Comparison of ENCODE assay signal across 11 mouse cellular contexts in genomic region chr10:61544127-61544862, GRCm38 (mm10). TPM values are rescaled to one million over a fixed set of nuclear protein-coding genes. Genes with fewer than 3 reads are reported as not detected.
DNase-seq lines count a peak whose midpoint lies in the region; ATAC-seq lines count a peak whose summit lies in the region.
"Had no signal": no experiment of that assay in that cellular context is flagged by ENCODE, and none has a peak within 500 bp of the region (broad histone marks: within the 10 kb centered on the region; RNA-seq: fewer than 3 reads in every experiment).

No protein-coding gene starts in this region.

- no peak for DNase-seq in heart, adult 11 months
- DNase-seq in ZHBTc4 (ENCODE audit: low read depth, low spot score): peak; percentile 19
- DNase-seq in cerebellum, postnatal 36 days: no peak
- DNase-seq in cerebellum, postnatal 14 days: no peak
- DNase-seq: kidney, adult 18-20 months had no signal

- peaks cover 21% of the 10 kb centered on the region for H3K4me1 ChIP-seq in heart, embryonic 13.5 days
- peaks cover 4% of the 10 kb centered on the region; the same call in 1 of the 2 replicates for H3K4me1 ChIP-seq in heart, embryonic 16.5 days (ENCODE audit: control insufficient read depth, insufficient read depth, low read length)
- peaks cover 8% of the 10 kb centered on the region for H3K4me1 ChIP-seq in lung, embryonic 16.5 days (replicated peaks; ENCODE audit: control insufficient read depth, insufficient read depth, low read length)

- no peak overlapping the region for H3K27ac ChIP-seq in heart, embryonic 13.5 days (replicated peaks)
- H3K27ac ChIP-seq in heart, embryonic 16.5 days (ENCODE audit: low read length): no peak overlapping the region
- H3K27ac ChIP-seq in lung, embryonic 16.5 days (ENCODE audit: low read length): no peak overlapping the region
- H3K27ac ChIP-seq: embryonic facial prominence, embryonic 15.5 days; limb, embryonic 15.5 days had no signal

- no peak overlapping the region for H3K9ac ChIP-seq in heart, embryonic 13.5 days
- no peak overlapping the region for H3K9ac ChIP-seq in heart, embryonic 16.5 days (ENCODE audit: low read length)
- no peak overlapping the region for H3K9ac ChIP-seq in lung, embryonic 16.5 days (ENCODE audit: low read length)
- H3K9ac ChIP-seq: embryonic facial prominence, embryonic 15.5 days; limb, embryonic 15.5 days had no signal

- WGBS in heart, embryonic 13.5 days: 37% methylated on average over 12 of the region's 12 CpGs
- WGBS in heart, embryonic 16.5 days: 37% methylated on average over 12 of the region's 12 CpGs
- 31% methylated on average over 12 of the region's 12 CpGs for WGBS in lung, embryonic 16.5 days

- no peaks in the 10 kb centered on the region for H3K36me3 ChIP-seq in heart, embryonic 13.5 days
- no peaks in the 10 kb centered on the region for H3K36me3 ChIP-seq in heart, embryonic 16.5 days (ENCODE audit: control insufficient read depth, insufficient read depth)
- H3K36me3 ChIP-seq in lung, embryonic 16.5 days (ENCODE audit: control insufficient read depth, insufficient read depth, low read length): no peaks in the 10 kb centered on the region
- H3K36me3 ChIP-seq: embryonic facial prominence, embryonic 15.5 days; limb, embryonic 15.5 days had no signal

- no peak overlapping the region for H3K4me3 ChIP-seq in heart, embryonic 13.5 days
- H3K4me3 ChIP-seq in heart, embryonic 16.5 days (ENCODE audit: low read length): no peak overlapping the region
- H3K4me3 ChIP-seq in lung, embryonic 16.5 days (ENCODE audit: low read length): no peak overlapping the region
- H3K4me3 ChIP-seq: embryonic facial prominence, embryonic 15.5 days; limb, embryonic 15.5 days had no signal

- 0 out of 2 replicates have a peak overlapping the region, but pooled peaks have one; percentile 8 for H3K4me2 ChIP-seq in heart, embryonic 13.5 days
- H3K4me2 ChIP-seq in heart, embryonic 16.5 days (ENCODE audit: low read depth, low read length): no peak overlapping the region
- no peak overlapping the region for H3K4me2 ChIP-seq in lung, embryonic 16.5 days (ENCODE audit: low read depth, low read length)
- H3K4me2 ChIP-seq: embryonic facial prominence, embryonic 15.5 days; limb, embryonic 15.5 days had no signal

- no peak for ATAC-seq in heart, embryonic 13.5 days (ENCODE audit: extremely low read depth, insufficient number of reproducible peaks, low FRiP score, low TSS enrichment)
- ATAC-seq in heart, embryonic 16.5 days (replicated peaks; ENCODE audit: extremely low read depth, insufficient read depth, low FRiP score): peak; percentile 70
- ATAC-seq in lung, embryonic 16.5 days (ENCODE audit: low read depth): peak; percentile 83
- ATAC-seq in CD4-positive, CD25-positive, alpha-beta regulatory T cell, adult 4 months: no peak

- H3K27me3 ChIP-seq in heart, embryonic 13.5 days (replicated peaks): no peaks in the 10 kb centered on the region
- no peaks in the 10 kb centered on the region for H3K27me3 ChIP-seq in heart, embryonic 16.5 days (ENCODE audit: control insufficient read depth, insufficient read depth, low read length)
- H3K27me3 ChIP-seq in lung, embryonic 16.5 days (ENCODE audit: control insufficient read depth, insufficient read depth, low read depth, low read length): no peaks in the 10 kb centered on the region
- H3K27me3 ChIP-seq: embryonic facial prominence, embryonic 15.5 days; limb, embryonic 15.5 days had no signal

- H3K9me3 ChIP-seq in heart, embryonic 13.5 days: no peaks in the 10 kb centered on the region
- H3K9me3 ChIP-seq in heart, embryonic 16.5 days (replicated peaks; ENCODE audit: control insufficient read depth, low read length): no peaks in the 10 kb centered on the region
- H3K9me3 ChIP-seq in lung, embryonic 16.5 days (ENCODE audit: control insufficient read depth, low read length): no peaks in the 10 kb centered on the region
- H3K9me3 ChIP-seq: embryonic facial prominence, embryonic 15.5 days; limb, embryonic 15.5 days had no signal

RNA-seq across cellular contexts. Expression of gene Npffr1, which starts 51.0 kb away (rescaled TPM):
- 0.05 and 0.08 TPM in 2 replicates for polyA plus RNA-seq in heart, embryonic 13.5 days (2015; fragmentation: Nextera tagmentation; extraction: Ambion mirVana)
- polyA plus RNA-seq in heart, embryonic 16.5 days (2015; fragmentation: Nextera tagmentation; extraction: Ambion mirVana): not detected in 2 replicates
- polyA plus RNA-seq in lung, embryonic 16.5 days (2015; fragmentation: Nextera tagmentation; extraction: Ambion mirVana): 0.08 TPM in 1 of 2 replicates, not detected in the other
- not detected for polyA plus RNA-seq in CD4-positive, CD25-positive, alpha-beta regulatory T cell, adult 4 months (2017; shearing (Covaris generic))
- polyA plus RNA-seq: embryonic facial prominence, embryonic 15.5 days had no signal

Comparison
In these comparisons a context has a peak if more than half of its experiments do, and no peak if none do; other contexts are left out.
1. ATAC-seq: peak in heart, embryonic 16.5 days (single experiment) and lung, embryonic 16.5 days (single experiment); none in heart, embryonic 13.5 days (single experiment) and CD4-positive, CD25-positive, alpha-beta regulatory T cell, adult 4 months (single experiment).